Mouse (Mus musculus) A20 (cell line): ENCODE data around the gene Adad2.

Experiments used
- DNase-seq: peaks from one replicate; pipeline ENCODE4 v3.0.0-alpha.2; 2011; ENCODE audit warnings: low read depth, low spot score

Adad2 gene

GRCm38 (mm10) chr8:119616358-119616757 is 3.8 kb downstream of the Adad2 start:
- no peak for DNase-seq

GRCm38 (mm10) chr8:119616811-119617210 is 4.3 kb downstream of the Adad2 start:
- no peak for DNase-seq

- no peak for DNase-seq
Observed at GRCm38 (mm10) chr8:119617586-119617985, 5.0 kb downstream of the Adad2 start.

- DNase-seq = no peak
Observed at GRCm38 (mm10) chr8:119618887-119619286, 6.3 kb downstream of the Adad2 start.

GRCm38 (mm10) chr8:119620116-119620840 is 7.7 kb downstream of the Adad2 start:
- no peak for DNase-seq

GRCm38 (mm10) chr8:119620848-119621465 is 8.4 kb downstream of the Adad2 start:
- DNase-seq = no peak

GRCm38 (mm10) chr8:119622555-119622954 is 10.0 kb downstream of the Adad2 start:
- no peak for DNase-seq

GRCm38 (mm10) chr8:119623061-119623460 is 10.5 kb downstream of the Adad2 start:
- DNase-seq = no peak

GRCm38 (mm10) chr8:119623744-119624143 is 11.2 kb downstream of the Adad2 start:
- DNase-seq = no peak

GRCm38 (mm10) chr8:119624916-119625315 is 12.4 kb downstream of the Adad2 start:
- DNase-seq = no peak

- DNase-seq = no peak
Observed at GRCm38 (mm10) chr8:119625788-119626187, 13.2 kb downstream of the Adad2 start.

- no peak for DNase-seq
Observed at GRCm38 (mm10) chr8:119627199-119627598, 14.7 kb downstream of the Adad2 start.

GRCm38 (mm10) chr8:119627613-119628359 is 15.2 kb downstream of the Adad2 start:
- no peak for DNase-seq

GRCm38 (mm10) chr8:119630841-119631240 is 18.3 kb downstream of the Adad2 start:
- no peak for DNase-seq

GRCm38 (mm10) chr8:119632246-119632645 is 19.7 kb downstream of the Adad2 start:
- no peak for DNase-seq

- DNase-seq = no peak
Observed at GRCm38 (mm10) chr8:119632909-119633308, 20.4 kb downstream of the Adad2 start.

- DNase-seq = no peak
Observed at GRCm38 (mm10) chr8:119634616-119635336, 22.2 kb downstream of the Adad2 start.

GRCm38 (mm10) chr8:119635378-119635777 is 22.8 kb downstream of the Adad2 start, which contains the start of gene Kcng4:
TSS of gene Kcng4 (minus strand) at chr8:119635680.
- DNase-seq = no peak

- no peak for DNase-seq
Observed at GRCm38 (mm10) chr8:119635958-119636357, 23.4 kb downstream of the Adad2 start.

- DNase-seq = no peak
Observed at GRCm38 (mm10) chr8:119636766-119637165, 24.2 kb downstream of the Adad2 start.

GRCm38 (mm10) chr8:119637381-119637780 is 24.8 kb downstream of the Adad2 start:
- DNase-seq = no peak

- DNase-seq = no peak
Observed at GRCm38 (mm10) chr8:119638261-119638660, 25.7 kb downstream of the Adad2 start.
